Mouse (Mus musculus) thymus, adult 2 months (tissue): Measurements from ENCODE around the gene Tenm2. TPM values are rescaled to one million over a fixed set of nuclear protein-coding genes. Genes with fewer than 3 reads are reported as not detected.

ENCODE experiments used
- DNase-seq: peaks from one replicate; pipeline ENCODE4 v3.0.0; 2021
- H3K27ac ChIP-seq: fragments of 200-500 bp; 2 replicates; pipeline ENCODE4 v1.5.1; 2012; ENCODE audit warnings: low read length, control low read depth; ENCODE audit not compliant: control insufficient read depth, insufficient read depth
- H3K27me3 ChIP-seq: fragments of 200-500 bp; 2 replicates; pipeline ENCODE4 v1.6.1; 2012; ENCODE audit warnings: mild to moderate bottlenecking, low read length, moderate library complexity, mixed read lengths; ENCODE audit not compliant: control insufficient read depth, insufficient read depth
- H3K36me3 ChIP-seq: fragments of 200-500 bp; 2 replicates; pipeline ENCODE4 v1.6.1; 2012; ENCODE audit warnings: mild to moderate bottlenecking, low read length, moderate library complexity; ENCODE audit not compliant: control insufficient read depth, insufficient read depth
- H3K4me1 ChIP-seq: fragments of 200-500 bp; replicated peaks from 2 replicates; pipeline ENCODE4 v1.6.1; 2012; ENCODE audit warnings: low read length; ENCODE audit not compliant: control insufficient read depth, insufficient read depth
- H3K4me3 ChIP-seq: fragments of 200-500 bp; 2 replicates; pipeline ENCODE4 v1.5.1; 2012; ENCODE audit warnings: mild to moderate bottlenecking, low read length, control low read depth, moderate library complexity; ENCODE audit not compliant: control insufficient read depth, insufficient read depth
- CTCF ChIP-seq: fragments of 200-500 bp; IDR thresholded peaks from 2 replicates; pipeline ENCODE4 v1.5.1; 2012; ENCODE audit warnings: mild to moderate bottlenecking, control low read depth, low read length, moderate library complexity, borderline replicate concordance; ENCODE audit not compliant: control insufficient read depth, poor library complexity, insufficient read depth; ENCODE audit errors: extremely low read depth
- POLR2A ChIP-seq: fragments of 200-500 bp; IDR thresholded peaks from 2 replicates; pipeline ENCODE4 v1.6.1; 2012; ENCODE audit warnings: mild to moderate bottlenecking, low read length, control low read depth, moderate library complexity; ENCODE audit not compliant: control insufficient read depth, poor library complexity, insufficient read depth; ENCODE audit errors: extremely low read depth
- WGBS: fragments of 180-500 bp; shearing (Covaris S2); methylation state at CpG from one replicate; pipeline ENCODE4 v1.1.7; 2018; 5-methylcytosine and 5-hydroxymethylcytosine counted together
- polyA plus RNA-seq: library from polyadenylated mRNA; depleted of rRNA; stranded (reverse); fragments of >200 nt; gene quantifications from 2 replicates; pipeline ENCODE4 v1.2.3, GENCODE M21; 2012

The Tenm2 gene
- polyA plus RNA-seq, 1 experiment, result 0.70 TPM

DNA sequence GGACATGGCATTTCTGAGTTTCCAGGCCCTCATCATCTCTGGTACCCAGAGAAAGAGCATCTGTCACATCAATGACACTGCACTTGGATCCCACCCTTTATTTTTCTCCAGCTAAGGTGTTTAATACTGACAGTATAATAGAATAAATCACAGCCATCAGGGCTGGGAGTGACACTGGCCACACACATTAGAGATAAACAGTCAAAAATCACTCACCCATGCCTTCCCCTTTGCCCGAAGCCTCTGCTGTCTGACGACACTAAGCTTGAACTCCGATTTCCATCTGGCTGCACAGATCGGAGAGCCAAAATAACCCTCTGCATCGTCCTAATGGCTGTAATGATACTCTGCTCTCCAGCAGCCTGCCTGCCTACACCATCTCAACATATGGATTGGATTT lies 305.9 kb downstream of the Tenm2 start:
- Histone ChIP-seq H3K4me3 (no peak overlapping the region), H3K36me3 (no peaks in the 10 kb centered on the region), H3K4me1 (no peaks in the 10 kb centered on the region), H3K27ac (no peak overlapping the region), H3K27me3 (no peaks in the 10 kb centered on the region)
- no peak for DNase-seq
- WGBS, result 93% methylated on average over 5 of the region's 5 CpGs
- no peak for TF ChIP-seq POLR2A
- no peak for TF ChIP-seq CTCF

DNA sequence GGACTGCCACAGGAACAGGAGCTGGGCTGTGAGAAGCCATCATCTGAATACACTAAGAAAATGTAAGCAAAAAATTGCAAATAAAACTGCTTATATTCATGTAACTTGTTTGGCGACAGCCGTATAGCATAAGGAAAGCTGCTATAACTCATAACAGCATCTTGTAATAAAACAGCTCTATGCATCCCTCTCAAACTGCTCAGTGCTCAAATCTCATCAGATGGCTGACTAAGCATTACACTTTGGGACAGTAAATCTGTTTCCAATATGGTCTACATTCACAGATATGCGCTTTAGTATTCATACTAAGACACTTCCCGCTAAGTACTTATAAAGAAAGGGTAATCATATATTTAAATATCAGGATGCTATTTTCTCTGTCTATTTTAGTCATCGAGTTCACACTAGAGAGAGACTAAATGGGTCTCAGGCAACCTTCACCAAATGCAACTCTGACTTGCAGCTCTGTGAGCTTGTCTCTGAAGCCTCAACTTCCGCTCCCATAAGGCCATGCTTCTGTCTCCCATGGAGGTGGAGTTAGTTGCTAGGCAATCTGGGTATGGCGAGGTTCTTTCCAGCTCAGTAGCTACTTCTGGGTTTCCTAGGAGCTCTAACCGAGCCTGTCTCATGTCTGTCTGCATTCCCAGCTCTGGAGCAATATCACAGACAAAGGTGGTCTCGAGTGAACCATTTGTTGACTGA lies 308.9 kb downstream of the Tenm2 start:
- 90% methylated on average over 9 of the region's 9 CpGs for WGBS
- DNase-seq, result no peak

DNA sequence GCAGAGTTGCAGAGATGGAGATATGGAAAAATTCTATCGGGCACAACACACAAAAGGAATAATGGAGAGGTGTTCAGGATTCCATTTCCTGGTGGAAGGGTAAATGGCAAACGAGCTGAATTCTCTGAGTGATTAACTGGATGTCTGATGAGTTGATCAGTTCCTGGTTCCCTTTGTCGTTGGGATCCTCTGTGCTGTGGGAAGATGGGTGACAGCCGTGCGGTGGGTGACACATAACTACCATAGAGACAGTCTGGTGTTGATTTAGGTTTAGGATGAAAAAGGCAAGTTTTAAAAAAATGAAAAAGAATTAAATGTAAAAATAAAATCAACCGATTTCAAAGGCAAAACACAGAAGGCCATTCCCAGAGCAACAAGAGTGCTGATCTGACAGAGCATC lies 316.5 kb downstream of the Tenm2 start:
- Histone ChIP-seq H3K36me3 (no peaks in the 10 kb centered on the region), H3K4me1 (no peaks in the 10 kb centered on the region), H3K27ac (no peak overlapping the region), H3K27me3 (no peaks in the 10 kb centered on the region), H3K4me3 (no peak overlapping the region)
- no peak for TF ChIP-seq POLR2A
- TF ChIP-seq CTCF, result no peak
- DNase-seq, result no peak
- 86% methylated on average over 6 of the region's 6 CpGs for WGBS

More for the DNA sequence above, 308.9 kb downstream of the Tenm2 start:
- TF ChIP-seq CTCF, result no peak
- TF ChIP-seq POLR2A, result no peak
- no peaks in the 10 kb centered on the region for H3K4me1 ChIP-seq
- H3K27me3 ChIP-seq, result no peaks in the 10 kb centered on the region
- H3K36me3 ChIP-seq, result no peaks in the 10 kb centered on the region
- no peak overlapping the region for H3K4me3 ChIP-seq
- H3K27ac ChIP-seq, result no peak overlapping the region

DNA sequence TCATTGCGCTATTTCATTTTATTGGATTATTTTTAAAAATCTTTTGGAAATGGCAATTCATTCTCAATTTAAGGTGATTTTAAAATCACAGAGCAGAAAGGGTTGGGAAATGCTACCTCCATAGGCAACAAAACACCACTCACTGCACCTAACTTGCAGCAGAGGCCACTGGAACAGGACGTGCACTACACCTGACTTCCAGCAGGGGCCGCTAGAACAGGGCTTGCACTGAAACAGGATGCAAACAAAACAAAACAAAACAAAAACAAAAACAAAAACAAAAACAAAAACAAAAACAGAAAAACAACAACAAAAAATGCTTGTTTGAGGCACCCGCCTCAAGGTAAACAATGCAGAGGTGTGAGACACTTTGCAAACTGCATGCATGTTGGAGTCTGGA lies 324.4 kb downstream of the Tenm2 start:
- Histone ChIP-seq H3K27ac (no peak overlapping the region), H3K27me3 (no peaks in the 10 kb centered on the region), H3K4me1 (no peaks in the 10 kb centered on the region), H3K4me3 (no peak overlapping the region), H3K36me3 (no peaks in the 10 kb centered on the region)
- WGBS, result 79% methylated on average over 4 of the region's 4 CpGs
- TF ChIP-seq POLR2A (no peak), CTCF (no peak)
- no peak for DNase-seq

DNA sequence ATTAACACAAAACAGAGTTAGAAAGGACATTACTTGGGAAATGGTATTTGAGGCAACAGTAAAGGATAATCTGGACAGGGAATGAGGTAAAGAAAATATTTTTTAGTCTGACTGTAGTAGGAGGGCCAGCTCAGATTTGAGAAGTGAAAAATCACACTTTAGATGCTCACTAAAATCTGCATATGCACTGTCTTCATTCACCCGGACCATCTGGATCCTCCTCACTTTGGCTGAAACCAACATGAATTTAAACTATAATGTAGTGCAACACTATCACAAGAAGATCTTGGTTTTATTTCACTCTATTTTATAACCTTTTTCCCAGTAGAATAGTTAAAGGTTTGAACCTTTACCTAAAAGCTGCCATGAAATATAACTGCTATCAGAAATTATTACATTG lies 326.7 kb downstream of the Tenm2 start:
- Histone ChIP-seq H3K36me3 (no peaks in the 10 kb centered on the region), H3K4me3 (no peak overlapping the region), H3K27ac (no peak overlapping the region), H3K27me3 (no peaks in the 10 kb centered on the region), H3K4me1 (no peaks in the 10 kb centered on the region)
- no peak for TF ChIP-seq CTCF
- TF ChIP-seq POLR2A, result no peak
- 91% methylated on average over 1 of the region's 1 CpGs for WGBS
- no peak for DNase-seq

DNA sequence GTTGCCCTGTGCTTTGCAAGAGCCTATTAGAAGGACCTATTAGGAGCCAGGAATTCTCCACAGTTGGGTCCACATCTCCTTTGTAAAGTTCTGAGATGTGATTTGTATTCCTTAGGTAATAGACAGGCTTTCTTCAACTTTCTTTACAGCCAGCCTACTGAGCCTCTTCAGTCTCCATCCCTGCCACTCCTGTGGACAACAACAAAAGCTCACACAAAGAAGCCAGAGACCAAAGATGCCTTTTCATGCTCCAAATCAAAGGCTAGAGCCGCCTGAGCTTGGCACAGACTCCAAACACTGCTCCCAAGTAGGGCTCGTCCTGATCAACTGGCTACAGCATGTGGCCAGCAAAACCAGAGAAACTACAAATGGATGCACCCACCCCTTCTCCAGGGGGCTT lies 333.5 kb downstream of the Tenm2 start:
- no peak for DNase-seq
- Histone ChIP-seq H3K4me3 (no peak overlapping the region), H3K27ac (no peak overlapping the region), H3K36me3 (no peaks in the 10 kb centered on the region), H3K27me3 (no peaks in the 10 kb centered on the region), H3K4me1 (no peaks in the 10 kb centered on the region)
- no peak for TF ChIP-seq POLR2A
- 51% methylated on average over 2 of the region's 2 CpGs for WGBS

DNA sequence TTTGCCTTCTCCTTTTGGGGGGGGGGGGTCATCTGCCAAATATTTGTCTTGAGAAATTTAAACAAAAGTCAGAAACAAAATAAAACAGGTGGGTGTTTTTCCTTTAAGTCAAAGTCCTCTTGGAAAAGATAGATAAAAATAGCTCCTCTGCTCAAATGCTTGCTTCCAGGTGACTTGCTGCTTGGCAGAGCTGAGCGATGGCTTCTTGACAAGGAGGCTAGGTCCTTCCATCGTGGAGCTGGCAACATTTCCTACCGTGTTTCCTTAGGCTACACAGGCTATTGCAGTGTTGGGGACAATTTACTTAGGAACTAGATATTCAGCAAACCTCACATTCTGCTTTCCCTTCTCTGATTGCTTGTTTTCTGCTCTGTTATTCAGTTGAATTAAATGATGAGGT lies 342.7 kb downstream of the Tenm2 start:
- Histone ChIP-seq H3K36me3 (no peaks in the 10 kb centered on the region), H3K27ac (no peak overlapping the region), H3K4me3 (no peak overlapping the region), H3K27me3 (no peaks in the 10 kb centered on the region), H3K4me1 (no peaks in the 10 kb centered on the region)
- WGBS, result 81% methylated on average over 3 of the region's 3 CpGs
- TF ChIP-seq CTCF, result no peak
- TF ChIP-seq POLR2A, result no peak
- no peak for DNase-seq
